Mouse (Mus musculus) c-Kit-positive CD71-positive TER-119-positive erythroid progenitor cells, embryonic 14.5 days (primary cell): Measurements from ENCODE around the gene Chuk.

Experiments used
- DNase-seq: peaks from one replicate; pipeline ENCODE4 v3.0.0-alpha.2; 2013; ENCODE audit warnings: low spot score

The Chuk gene

DNA sequence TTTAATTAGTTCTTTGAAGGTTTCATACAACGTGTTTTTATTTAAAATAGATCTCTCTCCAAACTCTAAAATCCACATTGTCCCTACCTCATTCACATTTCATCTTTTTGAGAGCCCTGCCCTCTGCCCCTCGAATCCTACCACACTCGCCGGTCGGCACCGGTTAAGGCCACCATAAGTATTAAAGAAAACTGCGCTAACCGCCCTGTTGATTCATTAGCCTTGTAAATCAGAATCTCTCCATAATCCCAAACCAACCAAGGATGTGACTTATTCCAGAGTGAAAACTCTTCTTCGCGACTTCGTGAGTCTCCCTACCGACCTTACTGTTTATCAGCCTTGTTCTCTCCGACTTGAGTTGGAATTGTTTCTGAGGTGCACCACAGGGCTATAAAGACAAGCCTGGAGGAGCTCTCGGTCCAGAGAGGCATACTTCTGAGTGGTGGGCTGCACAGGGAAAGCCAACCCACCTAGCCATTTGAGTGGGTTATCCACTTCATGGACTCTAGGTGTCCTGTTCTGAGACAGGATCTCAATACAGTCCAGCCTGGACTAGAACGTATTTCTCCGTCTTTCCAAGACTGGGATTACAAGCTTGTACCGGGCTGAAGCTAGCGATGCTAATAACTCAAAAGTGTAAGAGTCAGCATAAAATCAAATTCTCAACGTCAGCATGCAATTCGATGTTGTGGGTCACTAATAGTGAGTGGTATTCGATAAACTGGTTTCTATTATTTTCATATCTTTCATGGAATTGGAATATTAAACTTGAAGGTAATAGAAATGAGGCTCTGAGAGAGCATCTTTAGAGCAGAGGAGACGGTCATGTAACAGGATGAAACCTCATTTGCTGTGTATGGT is 611 bp upstream of the Chuk start:
- no peak for DNase-seq

DNA sequence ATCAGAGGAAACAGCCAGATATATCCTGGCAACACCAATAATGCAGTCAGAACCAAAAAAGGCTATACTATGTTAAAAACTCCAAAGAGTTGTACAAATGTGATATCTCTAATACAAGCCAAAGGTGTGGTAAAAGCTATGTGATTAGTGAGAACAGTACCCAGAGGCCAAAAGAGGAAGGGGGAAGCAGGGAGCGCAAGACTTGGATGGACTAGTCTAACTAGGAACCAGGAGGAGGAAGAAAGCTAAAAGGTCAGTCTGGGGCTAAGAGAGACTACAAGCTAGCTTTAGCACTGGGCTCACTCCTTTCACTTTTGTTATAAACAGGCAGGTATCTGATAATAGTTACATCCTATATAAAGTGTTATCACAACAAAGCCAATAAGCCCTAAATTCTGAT is 2.9 kb downstream of the Chuk start:
- no peak for DNase-seq

DNA sequence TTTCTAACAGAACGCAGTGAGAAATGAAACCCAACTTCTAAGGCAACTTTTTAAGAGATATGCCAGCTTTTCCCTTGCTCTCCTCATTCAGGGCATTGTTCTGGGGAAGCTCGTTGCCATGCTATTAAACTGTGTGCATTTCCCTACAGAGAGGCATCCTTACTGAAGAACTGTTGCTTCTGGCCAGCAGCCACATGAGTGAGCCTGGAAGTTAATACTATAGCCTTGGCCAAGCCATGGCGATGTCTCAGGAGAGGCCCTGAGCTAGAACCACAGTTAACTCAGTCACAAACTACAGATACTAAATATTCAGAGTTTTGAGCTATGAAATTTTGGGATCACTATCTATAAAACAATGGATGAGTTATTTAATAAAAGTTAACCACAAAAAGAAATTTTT is 4.3 kb downstream of the Chuk start:
- no peak for DNase-seq

DNA sequence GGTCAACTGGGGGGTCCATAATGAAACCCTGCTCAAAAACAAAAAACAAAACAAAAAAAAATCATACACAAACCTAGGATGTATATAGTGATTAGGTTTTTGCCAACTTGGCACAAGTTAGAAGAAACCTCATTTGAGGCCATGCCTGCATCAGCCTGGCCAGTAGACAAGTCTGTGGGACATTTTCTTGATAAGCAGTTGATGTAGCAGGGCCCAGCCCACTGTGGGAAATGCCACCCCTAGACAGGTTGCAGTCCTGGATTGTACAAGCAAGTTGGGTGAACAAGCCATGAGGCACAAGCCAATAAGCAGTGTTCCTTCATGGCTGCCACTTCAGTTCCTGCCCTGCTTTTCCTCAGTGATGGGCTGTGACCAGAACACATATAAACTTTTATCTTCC is 6.4 kb downstream of the Chuk start:
- DNase-seq = no peak

DNA sequence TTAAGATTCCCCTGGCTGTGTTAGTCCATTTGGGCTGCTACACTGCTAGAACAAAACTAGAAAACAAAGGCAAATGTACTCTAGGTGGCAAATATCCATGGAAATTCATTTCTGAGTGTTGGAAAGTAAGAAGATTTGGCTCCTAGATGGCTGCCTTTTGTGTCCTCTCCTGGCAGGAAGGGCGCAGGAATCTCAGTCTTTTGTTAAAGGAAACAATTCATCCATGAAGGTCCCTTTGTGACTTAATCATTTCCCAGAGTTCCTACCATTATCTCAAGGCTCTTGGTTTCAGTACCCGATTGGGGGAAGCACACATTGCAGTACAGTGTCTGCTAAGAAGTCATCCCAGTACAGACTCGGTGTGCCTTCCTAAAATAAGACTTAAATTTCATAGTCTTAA is 21.0 kb downstream of the Chuk start:
- DNase-seq = no peak

DNA sequence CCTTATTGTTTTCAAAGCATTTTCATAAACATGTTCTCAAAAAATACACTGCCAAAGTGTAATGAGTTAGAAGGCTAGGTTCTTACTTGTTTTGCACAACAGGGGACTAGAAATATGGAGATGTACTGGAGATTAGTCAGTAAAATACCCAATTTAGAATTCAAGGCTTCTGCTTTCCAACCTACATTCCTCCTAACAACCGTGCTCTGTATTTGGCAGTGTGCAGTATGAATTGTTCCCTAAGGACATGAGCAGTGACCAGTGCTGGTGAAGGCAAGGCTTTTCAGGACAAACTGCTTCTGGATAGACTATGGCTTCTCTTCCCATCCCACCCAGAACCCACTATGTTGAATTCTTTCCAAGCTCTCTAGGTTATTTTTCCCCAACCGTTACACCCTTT is 26.4 kb downstream of the Chuk start:
- no peak for DNase-seq

DNA sequence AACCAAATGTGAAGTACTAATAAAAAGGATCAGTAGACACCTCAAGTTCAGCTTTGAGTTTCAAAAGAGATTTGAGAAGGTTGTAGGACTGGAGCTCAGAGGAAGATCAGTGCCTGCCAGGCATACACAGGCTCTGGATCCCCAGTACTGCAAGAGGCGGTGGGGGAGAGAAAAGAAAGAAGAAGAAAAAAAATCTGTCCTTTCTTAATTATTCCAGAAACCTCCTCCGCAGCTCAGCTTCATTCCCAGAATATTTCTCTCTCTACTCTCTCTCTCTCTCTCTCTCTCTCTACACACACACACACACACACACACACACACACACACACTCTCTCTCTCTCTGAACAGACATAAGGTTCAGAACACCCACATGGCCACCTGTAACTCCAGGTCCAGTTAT is 27.3 kb downstream of the Chuk start:
- DNase-seq = no peak

DNA sequence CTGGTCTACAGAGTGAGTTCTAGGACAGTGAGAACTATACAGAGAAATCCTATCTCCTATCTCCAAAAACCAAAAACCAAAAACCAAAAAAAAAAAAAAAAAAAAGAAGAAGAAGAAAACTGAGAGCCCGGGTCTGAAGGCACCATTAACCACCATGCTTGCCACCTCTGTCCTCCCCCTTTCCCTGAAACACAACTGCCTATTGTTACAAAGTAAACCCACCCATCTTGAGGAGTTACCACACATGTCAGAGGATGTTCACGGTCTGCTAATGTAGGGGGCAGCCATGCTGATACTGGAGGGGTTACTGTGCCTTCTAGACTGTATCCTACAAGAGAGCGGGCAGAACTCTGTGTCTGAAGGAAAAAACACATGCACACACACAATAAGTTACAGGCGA is 30.3 kb downstream of the Chuk start:
- no peak for DNase-seq

DNA sequence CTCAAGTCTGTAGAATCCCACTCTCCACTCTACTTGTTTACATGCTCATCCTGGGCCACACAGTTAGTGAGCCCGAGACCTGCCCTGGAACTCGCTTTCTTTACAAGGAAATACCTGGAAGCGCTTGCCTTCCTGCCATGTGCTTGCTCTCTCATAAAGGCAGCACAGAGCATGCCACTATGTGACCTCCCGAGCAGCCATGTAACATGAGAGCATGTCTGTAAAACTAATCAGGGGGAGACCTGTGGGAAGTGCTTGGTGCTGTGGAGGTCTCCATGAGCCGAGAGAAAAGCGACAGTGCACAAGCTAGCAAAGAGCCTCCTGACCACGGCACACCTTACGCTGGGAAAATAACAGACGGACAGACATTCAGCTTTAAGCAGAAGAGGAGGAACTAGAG is 30.8 kb downstream of the Chuk start:
- DNase-seq = no peak

DNA sequence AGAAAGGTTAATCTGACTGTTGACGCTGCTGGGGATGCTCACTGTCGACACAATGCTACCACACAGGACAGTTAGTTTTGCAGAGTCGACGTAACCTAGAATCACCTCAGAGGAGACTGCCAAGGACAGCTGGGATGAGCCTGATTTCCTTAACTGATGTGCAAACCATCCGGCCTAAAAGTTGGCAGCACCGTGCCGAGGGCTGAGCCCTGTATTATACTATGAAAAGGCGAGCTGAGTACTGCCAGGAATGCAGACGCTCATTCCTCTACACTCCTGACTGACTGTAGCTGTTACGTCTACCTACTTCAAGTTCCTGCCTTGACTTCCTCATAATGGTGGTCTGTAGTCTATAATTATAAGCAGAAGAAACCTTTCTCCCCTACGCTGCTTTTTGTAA is 32.3 kb downstream of the Chuk start:
- DNase-seq = no peak

DNA sequence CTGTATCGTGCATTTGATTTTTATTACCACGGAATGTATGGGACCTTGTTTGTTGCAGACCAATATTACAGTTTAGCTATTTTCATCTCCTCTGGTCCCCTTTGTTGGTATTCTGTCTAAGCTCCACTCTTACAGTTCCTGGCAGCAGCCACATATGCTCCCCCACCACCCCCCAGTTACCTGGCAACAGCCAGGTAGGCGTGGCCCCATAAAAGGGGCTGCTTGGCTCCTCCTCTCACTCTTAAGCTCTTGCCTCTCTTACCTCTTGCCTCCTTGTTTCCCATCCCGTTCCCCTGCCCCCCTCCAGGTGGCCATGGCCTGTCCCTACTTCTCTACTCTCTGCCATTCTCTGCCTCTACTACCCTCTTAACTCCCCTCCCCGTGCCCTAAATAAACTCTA is 36.1 kb downstream of the Chuk start:
- DNase-seq = no peak

DNA sequence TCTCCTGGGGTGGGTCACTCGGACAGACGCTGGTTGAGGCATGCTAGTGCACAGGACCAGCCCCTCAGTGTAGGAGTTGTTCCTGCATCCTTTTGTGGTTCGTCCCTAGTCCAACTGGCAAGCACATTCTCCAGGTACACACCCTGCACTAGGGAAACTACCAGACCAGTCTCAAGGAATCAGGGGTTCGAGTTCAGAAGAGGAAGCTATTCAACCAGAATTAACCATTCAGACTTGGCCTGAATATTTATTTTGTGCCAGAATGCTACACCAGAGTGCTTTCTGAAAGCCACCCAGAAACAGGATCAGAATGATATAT is 37.4 kb downstream of the Chuk start:
- no peak for DNase-seq

DNA sequence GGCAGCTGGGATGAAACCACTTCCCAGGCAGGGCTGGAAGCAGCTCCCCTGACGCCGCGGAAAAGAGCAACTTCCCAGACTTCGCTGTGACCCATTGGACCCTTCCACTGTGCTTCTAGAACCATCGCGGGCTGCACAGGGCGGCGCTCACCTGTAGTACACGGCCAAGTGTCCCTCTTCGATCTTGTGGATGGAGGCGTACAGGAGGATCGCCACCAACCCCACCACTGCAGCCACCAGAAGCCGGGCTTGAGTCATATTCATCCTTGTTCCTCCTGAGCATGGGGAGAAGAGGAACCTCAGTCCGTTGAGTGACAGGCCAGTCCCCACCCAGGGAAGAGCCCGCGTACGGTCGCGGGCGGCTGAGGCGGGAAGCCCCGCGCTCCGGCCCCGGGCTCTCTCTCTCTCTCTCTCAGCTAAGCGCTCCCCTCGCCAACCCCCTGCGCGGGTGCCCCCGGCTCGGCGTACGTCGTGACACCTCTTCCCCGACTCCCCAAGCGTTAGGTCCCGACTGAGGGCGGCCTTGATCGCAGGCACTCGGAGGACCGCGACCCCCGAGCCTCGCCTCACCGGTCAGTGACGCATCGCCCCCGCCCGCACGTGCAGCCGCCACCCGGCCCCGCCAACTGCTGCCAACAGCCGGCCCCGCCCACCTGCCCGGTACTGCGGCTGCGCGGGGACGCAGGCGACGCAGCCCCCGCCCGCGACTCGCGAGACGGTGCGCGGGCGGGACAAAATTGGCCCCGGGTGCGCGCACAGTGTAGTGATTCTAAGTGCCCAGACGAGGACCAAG is 38.0 kb downstream of the Chuk start, which contains the start of gene Erlin1:
Erlin1 (minus strand) TSS at position 665 of the 793 bp plus-strand sequence.
- peak; percentile 72 for DNase-seq

DNA sequence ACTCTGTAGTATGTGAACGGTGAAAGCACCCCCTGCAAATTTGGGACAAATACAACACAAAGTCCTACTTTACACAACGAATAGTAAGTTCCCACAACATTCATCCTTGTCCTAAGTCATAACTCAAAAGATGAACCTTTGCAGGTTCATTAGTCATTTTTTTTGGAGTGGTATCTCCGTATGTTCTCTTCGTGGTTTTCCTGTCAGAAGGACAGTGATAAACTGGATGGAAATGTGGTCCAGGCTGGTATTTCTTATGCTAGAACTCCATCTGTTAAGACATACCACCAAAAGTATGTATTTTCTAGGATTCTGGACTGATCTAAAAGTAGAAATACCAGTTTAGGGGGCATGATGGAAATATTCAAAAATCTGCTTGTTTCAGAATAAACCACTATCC is 39.0 kb downstream of the Chuk start:
- no peak for DNase-seq

DNA sequence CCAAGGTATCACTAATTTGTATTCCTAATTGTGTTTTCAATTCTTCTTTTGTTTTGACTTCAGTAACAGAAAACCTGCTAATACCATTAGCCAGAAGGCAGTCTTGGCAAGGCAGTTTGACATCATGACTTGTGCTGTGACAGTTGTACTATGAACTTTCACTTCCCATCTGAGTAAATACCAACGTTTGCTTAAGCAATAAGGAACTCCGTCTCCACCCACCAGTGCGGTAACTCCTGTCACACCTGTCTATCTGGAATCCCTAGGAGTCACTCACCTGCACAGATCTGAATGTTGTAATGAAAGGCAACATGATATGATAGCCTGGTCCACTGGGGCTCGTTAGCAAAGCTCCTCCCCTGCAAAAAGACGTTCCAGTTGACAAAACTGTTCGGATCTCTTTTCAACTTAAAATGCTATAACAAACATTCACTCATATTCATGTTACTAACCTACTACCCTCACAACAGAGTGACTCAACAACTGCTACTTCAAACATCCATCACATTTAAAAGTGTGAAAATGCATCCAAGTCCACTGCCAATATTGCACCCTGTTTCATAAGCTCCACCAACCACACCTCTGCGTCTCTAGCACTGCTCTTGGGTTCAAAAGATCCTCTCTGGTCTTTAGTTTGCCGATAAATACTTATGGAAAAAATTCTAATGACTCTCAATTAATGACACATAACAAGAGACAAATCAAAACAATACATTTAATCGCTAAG is 39.8 kb downstream of the Chuk start:
- DNase-seq = no peak

DNA sequence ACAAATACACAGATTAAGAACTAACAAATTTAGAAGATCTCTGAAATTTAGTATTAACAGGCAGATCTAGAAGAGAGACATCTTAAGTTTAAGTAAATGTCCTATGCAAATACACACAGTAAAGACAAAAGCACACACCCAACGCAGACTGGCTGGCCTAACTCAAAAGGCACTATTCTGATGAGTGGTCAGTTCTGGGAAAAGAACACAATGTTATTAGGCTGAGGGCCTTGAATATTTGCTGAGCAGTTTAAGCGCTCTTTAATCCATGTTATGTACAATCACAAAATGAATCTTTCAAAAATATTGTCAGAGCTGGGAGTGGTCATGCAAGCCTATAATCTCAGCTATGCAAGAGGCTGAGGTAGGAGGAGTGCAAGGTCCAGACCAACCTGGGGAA is 42.5 kb downstream of the Chuk start:
- no peak for DNase-seq

DNA sequence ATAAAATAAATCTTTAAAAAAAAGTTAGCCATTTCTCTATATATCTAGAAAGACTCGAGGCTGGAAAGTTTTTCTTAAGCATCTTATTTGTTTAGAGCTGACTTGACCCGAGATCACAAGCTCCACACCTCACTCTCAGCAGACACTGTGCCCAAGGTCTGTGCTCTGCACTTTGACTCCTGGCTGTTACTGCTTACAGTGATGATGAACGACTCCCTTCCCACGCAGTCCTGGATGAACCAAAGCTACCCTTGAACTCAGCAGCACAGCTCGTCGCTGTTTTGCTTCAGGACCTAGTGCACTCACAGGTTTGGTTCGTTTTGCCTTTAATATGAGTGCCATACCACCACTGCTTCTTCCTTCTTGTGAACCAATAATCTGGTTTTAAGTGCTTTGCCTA is 43.5 kb downstream of the Chuk start:
- no peak for DNase-seq

DNA sequence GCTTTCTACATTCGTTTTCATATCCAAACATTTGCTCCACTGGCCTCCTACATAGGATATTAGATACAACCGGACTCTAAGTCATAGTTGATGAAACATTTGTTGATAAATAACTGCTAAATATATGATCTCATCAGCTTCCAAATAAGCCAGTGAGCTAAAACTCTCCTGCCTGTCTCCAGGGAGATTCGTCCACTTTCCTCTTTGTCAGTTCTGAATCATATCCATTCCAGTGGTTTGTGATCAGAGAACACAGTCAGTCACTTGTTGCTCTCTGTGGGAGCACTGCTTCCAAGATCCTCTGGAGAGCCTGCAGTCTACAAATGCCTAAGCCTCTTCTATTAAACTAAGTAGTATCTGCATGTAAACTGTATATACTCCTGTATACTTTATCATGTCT is 47.1 kb downstream of the Chuk start:
- DNase-seq = no peak

DNA sequence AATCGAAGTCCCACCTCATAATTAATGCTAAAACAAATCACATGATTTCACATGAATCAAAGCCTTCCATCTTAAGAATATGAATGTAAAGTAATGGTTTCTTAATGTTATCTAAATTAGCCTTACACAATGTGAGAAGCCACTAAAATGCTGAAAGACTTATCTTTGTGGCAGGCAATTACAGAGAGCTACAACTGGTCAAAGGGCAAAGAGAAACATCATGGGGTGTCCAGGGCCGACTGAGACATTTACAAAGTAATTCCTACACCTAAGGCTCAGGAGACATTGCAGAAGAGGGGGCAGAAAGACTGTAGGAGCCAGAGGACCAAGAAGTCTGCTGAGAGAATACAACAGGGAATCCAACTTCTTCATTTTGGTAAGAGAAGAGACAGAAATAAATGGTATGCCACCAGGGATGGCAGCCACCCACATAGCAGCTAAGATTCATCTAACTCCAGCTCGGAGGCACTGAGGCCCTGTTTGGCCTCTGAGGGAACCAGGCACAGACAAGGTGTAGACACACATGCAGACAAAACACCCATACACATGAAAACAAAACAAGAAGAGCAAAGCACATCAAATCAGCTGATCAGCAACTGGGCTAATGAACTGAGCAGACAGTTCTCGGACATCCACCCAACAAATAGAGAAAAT is 52.0 kb downstream of the Chuk start:
- DNase-seq = no peak

DNA sequence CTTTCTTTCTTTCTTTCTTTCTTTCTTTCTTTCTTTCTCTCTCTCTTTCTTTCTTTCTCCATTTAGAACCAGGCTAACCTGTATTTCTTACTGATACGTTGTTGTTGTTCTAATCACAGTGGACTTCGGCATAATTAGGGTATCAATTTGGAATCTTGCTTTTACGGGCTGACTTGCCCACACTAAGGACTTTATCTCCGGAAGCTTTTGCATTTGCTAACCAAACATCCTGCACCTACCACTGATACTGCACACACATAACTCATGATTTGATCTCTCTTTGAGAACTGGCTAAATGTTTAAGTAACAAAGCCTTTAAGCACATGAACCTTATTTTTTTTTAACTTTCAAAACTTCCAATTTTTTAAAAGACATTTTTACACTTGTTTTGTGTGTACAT is 56.9 kb downstream of the Chuk start:
- no peak for DNase-seq

DNA sequence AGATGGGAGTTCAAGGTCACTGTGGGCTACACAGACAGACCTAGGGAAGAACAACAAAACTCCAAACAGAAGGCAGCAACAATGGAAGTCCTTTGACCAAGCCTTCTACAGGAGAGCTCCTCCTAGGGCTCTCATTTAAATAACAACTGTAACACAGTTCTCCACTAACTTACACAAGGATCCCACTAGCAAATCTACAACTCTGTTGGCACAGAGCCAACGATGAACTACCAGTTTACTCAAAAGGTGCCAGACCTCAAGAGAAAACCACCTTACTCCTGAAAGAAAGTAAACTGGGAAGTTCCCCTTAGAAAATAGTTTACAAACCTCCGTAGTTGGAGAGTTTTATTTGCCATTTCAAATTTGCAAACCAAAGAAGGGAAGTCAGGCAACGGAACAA is 58.0 kb downstream of the Chuk start:
- DNase-seq = no peak

DNA sequence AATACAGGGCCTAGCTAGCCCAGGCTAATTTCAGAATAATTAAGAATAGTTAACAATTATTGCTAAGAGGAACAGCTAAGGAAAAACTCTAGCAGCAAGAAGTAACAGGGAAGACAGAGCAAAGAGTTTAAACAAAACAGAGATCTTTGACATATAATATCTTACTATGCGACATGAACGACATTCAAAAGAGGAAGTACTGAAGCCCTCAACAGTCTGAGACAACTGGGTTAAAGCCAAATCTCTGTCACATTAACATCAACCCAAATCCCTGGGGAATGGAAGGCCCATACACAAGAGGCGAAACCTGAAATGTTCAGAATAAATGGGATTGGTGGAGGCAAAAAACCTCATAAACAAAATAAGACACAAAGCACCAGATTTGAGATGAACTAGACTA is 61.4 kb downstream of the Chuk start:
- DNase-seq = no peak

DNA sequence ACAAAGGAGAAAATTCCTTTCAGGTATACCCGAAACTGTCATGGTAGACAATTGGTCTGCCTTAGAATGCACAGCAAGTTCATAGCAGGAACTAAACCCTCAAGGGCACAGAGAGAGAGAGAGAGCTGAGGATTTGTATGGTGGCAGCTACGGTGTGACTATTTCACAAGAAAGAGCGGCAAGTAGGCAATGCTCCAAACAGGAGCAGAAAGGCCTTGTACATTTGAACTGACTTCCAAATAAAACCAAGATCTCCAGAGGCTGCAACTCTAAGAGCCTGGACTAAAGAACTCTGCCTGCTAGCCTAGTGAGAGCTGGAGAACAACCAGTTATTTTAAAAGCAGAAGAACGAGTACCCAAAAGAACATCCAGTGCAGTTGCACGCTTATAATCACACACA is 65.2 kb downstream of the Chuk start:
- no peak for DNase-seq
